Mouse (Mus musculus) heart, embryonic 10.5 days (tissue): Measurements from ENCODE around the gene Syn3. TPM values are rescaled to one million over a fixed set of nuclear protein-coding genes. Genes with fewer than 3 reads are reported as not detected.

Experiments
- DNase-seq: peaks from one replicate; pipeline ENCODE4 v3.0.0-alpha.2; 2017; ENCODE audit warnings: low spot score
- H3K27ac ChIP-seq: fragments of 300-500 bp; sonication (generic); 2 replicates; pipeline ENCODE4 v1.5.1; 2016; ENCODE audit warnings: mild to moderate bottlenecking
- H3K27me3 ChIP-seq: fragments of 300-500 bp; sonication (generic); 2 replicates; pipeline ENCODE4 v1.6.1; 2016; ENCODE audit warnings: mild to moderate bottlenecking; ENCODE audit not compliant: poor library complexity, insufficient read depth, severe bottlenecking
- H3K36me3 ChIP-seq: fragments of 300-500 bp; sonication (generic); 2 replicates; pipeline ENCODE4 v1.6.1; 2016; ENCODE audit warnings: mild to moderate bottlenecking, moderate library complexity
- H3K4me1 ChIP-seq: fragments of 300-500 bp; sonication (generic); 2 replicates; pipeline ENCODE4 v1.6.1; 2016; ENCODE audit warnings: mild to moderate bottlenecking
- H3K4me3 ChIP-seq: fragments of 300-500 bp; sonication (generic); 2 replicates; pipeline ENCODE4 v1.5.1; 2016; ENCODE audit warnings: mild to moderate bottlenecking, moderate library complexity
- H3K9me3 ChIP-seq: fragments of 300-500 bp; sonication (generic); 2 replicates; pipeline ENCODE4 v1.6.1; 2016; ENCODE audit warnings: mild to moderate bottlenecking, moderate library complexity
- WGBS: fragments of 180-500 bp; shearing (Covaris S2); methylation state at CpG from one replicate; pipeline ENCODE4 v1.1.7; 2016; 5-methylcytosine and 5-hydroxymethylcytosine counted together
- polyA plus RNA-seq: library from polyadenylated mRNA; unstranded; fragments of >200 nt; fragmentation: Nextera tagmentation; extraction: Ambion mirVana; gene quantifications from 2 replicates; pipeline ENCODE4 v1.2.1, GENCODE M21; 2016

Gene Syn3
- polyA plus RNA-seq, 1 experiment from 2014 or later: 1.2 TPM

GRCm38 (mm10) chr10:86319526-86319925 is 179.2 kb downstream of the Syn3 start:
- 48% methylated on average over 3 of the region's 3 CpGs for WGBS
- H3K27me3 ChIP-seq: no peaks in the 10 kb centered on the region
- H3K27ac ChIP-seq: no peak overlapping the region
- no peaks in the 10 kb centered on the region for H3K9me3 ChIP-seq
- no peak overlapping the region for H3K4me3 ChIP-seq
- H3K4me1 ChIP-seq: peaks cover 26% of the 10 kb centered on the region
- no peak for DNase-seq
- H3K36me3 ChIP-seq: 0 out of 2 replicates have a peak, but pooled peaks cover 3% of the 10 kb centered on the region

DNA sequence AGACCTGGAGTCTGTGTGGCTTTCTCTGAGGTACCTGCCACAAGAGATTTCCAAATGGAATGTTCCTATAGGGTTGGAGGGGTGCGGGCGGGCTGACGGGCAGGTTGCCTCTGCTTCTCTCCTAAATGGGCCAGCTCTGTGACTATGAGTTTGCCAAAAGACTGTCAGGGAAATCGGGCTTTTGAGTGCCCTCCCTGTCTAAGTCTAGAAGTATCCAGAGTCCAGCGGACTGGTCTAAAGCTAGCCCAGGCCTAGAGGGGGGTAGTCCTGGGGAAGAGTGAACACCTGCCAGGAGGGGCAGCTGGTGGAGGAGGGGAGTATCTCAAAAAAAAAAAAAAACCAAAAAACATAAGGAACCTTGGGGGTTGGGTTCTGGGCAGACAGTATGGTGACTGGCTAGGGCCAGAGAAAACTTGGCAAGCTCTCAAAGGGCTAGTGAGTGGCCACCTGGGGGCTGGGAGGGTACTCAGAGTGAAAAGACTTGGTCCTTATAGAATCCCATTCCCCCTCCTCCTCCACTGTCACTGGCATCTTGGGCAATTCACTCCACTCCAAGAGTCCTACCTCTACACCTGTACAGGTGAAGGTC is 180.1 kb downstream of the Syn3 start:
- Histone ChIP-seq H3K4me3 (no peak overlapping the region), H3K9me3 (no peaks in the 10 kb centered on the region), H3K27ac (no peak overlapping the region), H3K4me1 (peaks cover 27% of the 10 kb centered on the region), H3K36me3 (0 out of 2 replicates have a peak, but pooled peaks cover 3% of the 10 kb centered on the region), H3K27me3 (no peaks in the 10 kb centered on the region)
- WGBS: 87% methylated on average over 5 of the region's 5 CpGs
- no peak for DNase-seq

- Histone ChIP-seq H3K4me3 (no peak overlapping the region), H3K36me3 (peaks cover 3% of the 10 kb centered on the region; the same call in 1 of the 2 replicates), H3K9me3 (no peaks in the 10 kb centered on the region), H3K27me3 (no peaks in the 10 kb centered on the region), H3K4me1 (peaks cover 35% of the 10 kb centered on the region), H3K27ac (no peak overlapping the region)
- DNase-seq: no peak
- WGBS: 62% methylated on average over 7 of the region's 7 CpGs
Observed at GRCm38 (mm10) chr10:86317633-86318032, 181.1 kb downstream of the Syn3 start.

DNA sequence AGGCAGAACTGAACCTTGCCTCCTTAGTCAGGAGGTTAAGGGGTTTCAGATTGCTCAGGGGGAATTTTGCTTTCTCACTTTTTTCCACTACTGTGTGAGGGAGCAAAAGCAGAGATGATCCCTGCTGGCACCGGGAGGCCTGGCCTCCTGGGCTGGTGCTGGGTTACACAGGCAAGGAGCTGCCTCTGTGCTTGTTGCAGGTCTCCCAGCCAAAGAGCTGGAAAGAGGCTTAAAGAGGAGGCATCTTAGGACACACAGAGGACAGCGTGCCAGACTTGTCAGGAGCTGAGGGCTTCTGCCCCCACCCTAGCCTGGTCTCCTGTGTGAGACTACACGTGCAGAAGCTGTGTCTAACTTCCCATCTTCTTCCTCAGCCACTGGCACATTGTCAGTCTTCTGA is 183.2 kb downstream of the Syn3 start:
- H3K36me3 ChIP-seq: no peaks in the 10 kb centered on the region; the same call in 1 of the 2 replicates
- H3K27me3 ChIP-seq: no peaks in the 10 kb centered on the region
- DNase-seq: no peak
- peaks cover 28% of the 10 kb centered on the region for H3K4me1 ChIP-seq
- 47% methylated on average over 3 of the region's 3 CpGs for WGBS
- H3K9me3 ChIP-seq: no peaks in the 10 kb centered on the region
- peak overlapping the region; percentile 69; the same call in 1 of the 2 replicates for H3K27ac ChIP-seq
- H3K4me3 ChIP-seq: no peak overlapping the region

GRCm38 (mm10) chr10:86313448-86313847 is 185.2 kb downstream of the Syn3 start:
- Histone ChIP-seq H3K4me1 (peaks cover 28% of the 10 kb centered on the region), H3K9me3 (no peaks in the 10 kb centered on the region), H3K27me3 (no peaks in the 10 kb centered on the region), H3K4me3 (no peak overlapping the region), H3K27ac (peak overlapping the region; percentile 26; the same call in 1 of the 2 replicates), H3K36me3 (peaks cover 6% of the 10 kb centered on the region; the same call in 1 of the 2 replicates)
- no peak for DNase-seq
- WGBS: 53% methylated on average over 1 of the region's 1 CpGs

GRCm38 (mm10) chr10:86312976-86313375 is 185.7 kb downstream of the Syn3 start:
- H3K4me1 ChIP-seq: peaks cover 28% of the 10 kb centered on the region
- no peak overlapping the region for H3K4me3 ChIP-seq

DNA sequence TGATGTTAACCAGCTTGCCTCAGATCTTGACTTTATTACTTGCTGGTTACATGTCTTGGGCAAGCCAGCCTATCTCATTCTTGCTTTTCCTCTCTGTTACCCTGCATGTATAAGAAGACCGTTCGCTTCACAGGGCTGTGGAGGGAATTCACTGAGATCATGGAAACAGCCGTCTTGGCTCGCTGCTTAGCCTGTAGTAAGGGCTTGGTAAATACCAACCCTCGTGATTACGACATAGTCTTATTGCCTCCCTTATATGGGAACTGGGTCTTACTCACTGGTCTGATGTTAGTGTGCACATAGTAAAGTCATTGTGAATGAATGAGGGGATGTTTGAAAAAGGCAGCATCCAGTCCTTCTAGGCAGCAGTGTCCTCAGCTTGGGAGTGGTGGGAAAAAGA is 188.2 kb downstream of the Syn3 start:
- H3K27me3 ChIP-seq: no peaks in the 10 kb centered on the region
- peaks cover 18% of the 10 kb centered on the region for H3K4me1 ChIP-seq
- WGBS: 72% methylated on average over 6 of the region's 6 CpGs
- H3K4me3 ChIP-seq: no peak overlapping the region
- no peaks in the 10 kb centered on the region for H3K9me3 ChIP-seq
- no peak overlapping the region for H3K27ac ChIP-seq
- H3K36me3 ChIP-seq: peaks cover 16% of the 10 kb centered on the region; the same call in 1 of the 2 replicates
- no peak for DNase-seq

More at GRCm38 (mm10) chr10:86312976-86313375, 185.7 kb downstream of the Syn3 start:
- Histone ChIP-seq H3K36me3 (peaks cover 6% of the 10 kb centered on the region; the same call in 1 of the 2 replicates), H3K9me3 (no peaks in the 10 kb centered on the region), H3K27me3 (no peaks in the 10 kb centered on the region), H3K27ac (peak overlapping the region; percentile 26; the same call in 1 of the 2 replicates)
- 82% methylated on average over 3 of the region's 3 CpGs for WGBS
- DNase-seq: no peak

DNA sequence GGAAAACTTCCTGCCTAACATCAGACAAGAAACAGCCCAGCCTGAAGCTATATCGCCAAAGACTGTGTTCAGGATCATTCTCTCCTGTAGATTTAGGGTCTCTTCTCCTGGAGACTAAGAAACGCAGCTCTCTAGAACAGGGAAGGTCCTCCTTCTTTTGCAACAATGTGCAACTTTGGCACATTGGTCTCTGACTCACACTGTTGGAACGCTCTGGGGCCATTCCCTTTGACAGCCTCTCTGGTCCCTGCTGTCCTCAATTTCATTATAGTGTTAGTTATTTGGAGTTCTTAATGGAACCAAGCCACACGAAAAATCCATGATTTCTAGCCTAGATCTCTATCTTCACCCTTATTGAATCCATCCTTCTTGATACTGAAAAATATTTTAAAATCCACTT is 191.5 kb downstream of the Syn3 start:
- H3K4me1 ChIP-seq: peaks cover 18% of the 10 kb centered on the region
- H3K27me3 ChIP-seq: no peaks in the 10 kb centered on the region
- no peaks in the 10 kb centered on the region for H3K9me3 ChIP-seq
- H3K36me3 ChIP-seq: peaks cover 16% of the 10 kb centered on the region; the same call in 1 of the 2 replicates
- H3K4me3 ChIP-seq: no peak overlapping the region
- DNase-seq: no peak
- H3K27ac ChIP-seq: no peak overlapping the region
- 82% methylated on average over 4 of the region's 4 CpGs for WGBS

DNA sequence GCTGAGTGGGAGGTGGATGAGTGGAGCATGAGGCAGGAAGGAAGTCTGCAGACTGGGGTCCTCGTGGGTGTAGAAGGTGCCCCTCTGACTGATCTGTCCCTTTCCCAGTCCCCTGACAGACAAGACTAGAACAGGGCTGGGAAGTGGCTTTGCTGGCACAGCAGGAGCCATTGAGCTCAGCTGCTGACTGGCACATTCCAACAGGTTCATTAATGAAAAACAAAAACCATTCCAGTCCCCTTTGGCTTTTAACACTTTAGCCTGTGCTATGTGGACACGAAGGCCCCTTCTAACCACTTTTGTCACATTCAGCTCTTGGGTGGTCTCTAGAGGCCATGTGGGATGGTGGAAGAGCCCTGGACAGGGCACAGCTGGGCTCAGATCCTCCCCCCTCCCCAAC is 194.1 kb downstream of the Syn3 start:
- Histone ChIP-seq H3K27ac (no peak overlapping the region), H3K27me3 (no peaks in the 10 kb centered on the region), H3K4me1 (peaks cover 30% of the 10 kb centered on the region), H3K36me3 (peaks cover 16% of the 10 kb centered on the region; the same call in 1 of the 2 replicates), H3K9me3 (no peaks in the 10 kb centered on the region), H3K4me3 (no peak overlapping the region)
- WGBS: 15% methylated on average over 2 of the region's 2 CpGs
- DNase-seq: no peak

GRCm38 (mm10) chr10:86303495-86303876 is 195.2 kb downstream of the Syn3 start:
- no peak overlapping the region for H3K27ac ChIP-seq
- H3K4me1 ChIP-seq: peaks cover 30% of the 10 kb centered on the region
- H3K9me3 ChIP-seq: no peaks in the 10 kb centered on the region

GRCm38 (mm10) chr10:86302761-86303494 is 195.8 kb downstream of the Syn3 start:
- 29% methylated on average over 8 of the region's 8 CpGs for WGBS
- peak; percentile 90 for DNase-seq
- H3K9me3 ChIP-seq: no peaks in the 10 kb centered on the region
- H3K4me3 ChIP-seq: peak overlapping the region; percentile 83
- 0 out of 2 replicates have a peak, but pooled peaks cover 4% of the 10 kb centered on the region for H3K27me3 ChIP-seq
- peak overlapping the region; percentile 6; the same call in 1 of the 2 replicates for H3K27ac ChIP-seq
- peaks cover 30% of the 10 kb centered on the region for H3K4me1 ChIP-seq
- peaks cover 9% of the 10 kb centered on the region; the same call in 1 of the 2 replicates for H3K36me3 ChIP-seq

More at GRCm38 (mm10) chr10:86303495-86303876, 195.2 kb downstream of the Syn3 start:
- WGBS: 54% methylated on average over 2 of the region's 2 CpGs
- Histone ChIP-seq H3K27me3 (0 out of 2 replicates have a peak, but pooled peaks cover 2% of the 10 kb centered on the region), H3K4me3 (peak overlapping the region; percentile 83; the same call in 1 of the 2 replicates), H3K36me3 (peaks cover 10% of the 10 kb centered on the region; the same call in 1 of the 2 replicates)
- no peak for DNase-seq

DNA sequence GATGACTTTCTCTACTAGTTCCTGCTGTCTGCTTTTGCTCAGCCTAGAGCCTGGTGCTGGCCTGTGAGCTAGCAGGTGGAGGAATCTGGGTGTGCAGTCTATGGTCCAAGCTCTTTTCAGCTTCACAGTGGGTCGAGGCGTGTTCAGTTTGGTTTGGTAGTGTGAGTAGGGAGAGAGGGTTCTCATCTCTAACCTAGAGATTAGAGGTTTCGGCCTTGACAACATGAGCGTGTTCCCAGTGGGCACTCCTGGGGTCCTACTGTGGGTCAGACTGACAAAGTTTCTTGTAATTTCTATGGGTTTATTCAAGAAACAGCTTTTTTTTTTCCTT is 196.4 kb downstream of the Syn3 start:
- Histone ChIP-seq H3K4me1 (peaks cover 30% of the 10 kb centered on the region), H3K4me3 (peak overlapping the region; percentile 83), H3K9me3 (no peaks in the 10 kb centered on the region), H3K27me3 (peaks cover 10% of the 10 kb centered on the region), H3K36me3 (peaks cover 5% of the 10 kb centered on the region; the same call in 1 of the 2 replicates), H3K27ac (peak overlapping the region; percentile 90; the same call in 1 of the 2 replicates)
- WGBS: 57% methylated on average over 4 of the region's 4 CpGs
- DNase-seq: no peak
